Mouse (Mus musculus): ENCODE measurements around the gene Laptm4a.
"Not testable (repeated sequence)": the region's sequence is repeated elsewhere in the genome, so short reads cannot be mapped to it uniquely, and the experiment has no call there.

Laptm4a gene

GRCm38 (mm10) chr12:8912860-8913685 lies 8.4 kb upstream of the Laptm4a start:
- DNase-seq (ENCODE audit: low spot score): no peak

GRCm38 (mm10) chr12:8913701-8914340 lies 7.6 kb upstream of the Laptm4a start:
- no peak for DNase-seq (ENCODE audit: low spot score)

GRCm38 (mm10) chr12:8916378-8916777 lies 5.1 kb upstream of the Laptm4a start:
- DNase-seq (ENCODE audit: low spot score): peak; percentile 22

GRCm38 (mm10) chr12:8919231-8919630 lies 2.2 kb upstream of the Laptm4a start:
- no peak for DNase-seq (ENCODE audit: low spot score)

GRCm38 (mm10) chr12:8920996-8921393 lies 469 bp upstream of the Laptm4a start:
- no peak for DNase-seq (ENCODE audit: low spot score)

GRCm38 (mm10) chr12:8922369-8923124 lies 1.1 kb downstream of the Laptm4a start:
- peak; percentile 14 for DNase-seq (ENCODE audit: low spot score)

GRCm38 (mm10) chr12:8923125-8923410 lies 1.6 kb downstream of the Laptm4a start:
- DNase-seq (ENCODE audit: low spot score): no peak

GRCm38 (mm10) chr12:8923603-8924002 lies 2.1 kb downstream of the Laptm4a start:
- no peak for DNase-seq (ENCODE audit: low spot score)

- no peak for DNase-seq (ENCODE audit: low spot score)
Measured at GRCm38 (mm10) chr12:8927652-8928051, 6.2 kb downstream of the Laptm4a start.

GRCm38 (mm10) chr12:8928766-8929165 lies 7.3 kb downstream of the Laptm4a start:
- no peak for DNase-seq (ENCODE audit: low spot score)

GRCm38 (mm10) chr12:8931083-8931482 lies 9.6 kb downstream of the Laptm4a start:
- DNase-seq (ENCODE audit: low spot score): no peak

- no peak for DNase-seq (ENCODE audit: low spot score)
Measured at GRCm38 (mm10) chr12:8935349-8935748, 13.9 kb downstream of the Laptm4a start.

- not testable (repeated sequence) for DNase-seq (ENCODE audit: low spot score)
Measured at GRCm38 (mm10) chr12:8936210-8936609, 14.7 kb downstream of the Laptm4a start.

- DNase-seq (ENCODE audit: low spot score): no peak
Measured at GRCm38 (mm10) chr12:8939490-8939889, 18.0 kb downstream of the Laptm4a start.

- DNase-seq (ENCODE audit: low spot score): no peak
Measured at GRCm38 (mm10) chr12:8940011-8941005, 18.8 kb downstream of the Laptm4a start.

- DNase-seq (ENCODE audit: low spot score): no peak
Measured at GRCm38 (mm10) chr12:8941131-8941615, 19.7 kb downstream of the Laptm4a start.

- DNase-seq (ENCODE audit: low spot score): no peak
Measured at GRCm38 (mm10) chr12:8941699-8942392, 20.4 kb downstream of the Laptm4a start.

- DNase-seq (ENCODE audit: low spot score): no peak
Measured at GRCm38 (mm10) chr12:8947163-8947562, 25.7 kb downstream of the Laptm4a start.

- DNase-seq (ENCODE audit: low spot score): peak; percentile 39
Measured at GRCm38 (mm10) chr12:8947714-8948464, 26.4 kb downstream of the Laptm4a start, which contains the start of gene Matn3. Gene Matn3 (plus strand): TSS chr12:8947929.

- no peak for DNase-seq (ENCODE audit: low spot score)
Measured at GRCm38 (mm10) chr12:8953136-8953535, 31.7 kb downstream of the Laptm4a start.
